In genomic region chr11:97827654-97828053, GRCm38 (mm10) we compare ENCODE assay signal across 32 mouse cellular contexts. TPM values are rescaled to one million over a fixed set of nuclear protein-coding genes. Genes with fewer than 3 reads are reported as not detected.
DNase-seq lines count a peak whose midpoint lies in the region; ATAC-seq and TF ChIP-seq lines count a peak whose summit lies in the region.
"Had no signal": no experiment of that assay in that cellular context is flagged by ENCODE, and none has a peak within 500 bp of the region (broad histone marks: within the 10 kb centered on the region; RNA-seq: fewer than 3 reads in every experiment).

No protein-coding gene starts in this region.

- intact Hi-C loops in heart, postnatal 10 days (cut with DNase I), result no loop called here

- H3K4me3 ChIP-seq in ES-Bruce4 (ENCODE audit: low read depth, low read length) (no peak overlapping the region), macrophage (ENCODE audit: inconsistent target) (no peak overlapping the region)
- no peak overlapping the region for H3K4me3 ChIP-seq in lung, postnatal 0 days (ENCODE audit: low read depth, low read length)
- H3K4me3 ChIP-seq in thymus, adult 2 months (ENCODE audit: control insufficient read depth, insufficient read depth, low read length), result no peak overlapping the region
- H3K4me3 ChIP-seq: embryonic facial prominence, embryonic 15.5 days; hindbrain, embryonic 13.5 days; left cerebral cortex, adult 2 months; limb, embryonic 15.5 days; liver, embryonic 15.5 days; midbrain, embryonic 15.5 days; myocyte; neural tube, embryonic 13.5 days; stomach, embryonic 15.5 days had no signal

- no peaks in the 10 kb centered on the region for H3K9me3 ChIP-seq in ES-Bruce4 (replicated peaks; ENCODE audit: control insufficient read depth, insufficient read depth, low read length, poor library complexity, severe bottlenecking)
- no peaks in the 10 kb centered on the region for H3K9me3 ChIP-seq in lung, postnatal 0 days (ENCODE audit: low read length)
- H3K9me3 ChIP-seq: embryonic facial prominence, embryonic 15.5 days; hindbrain, embryonic 13.5 days; limb, embryonic 15.5 days; liver, embryonic 15.5 days; midbrain, embryonic 15.5 days; neural tube, embryonic 13.5 days; stomach, embryonic 15.5 days had no signal

- WGBS in macrophage (ENCODE audit: missing documents), result 85% methylated on average over 5 of the region's 6 CpGs
- 87% methylated on average over 6 of the region's 6 CpGs for WGBS in lung, postnatal 0 days
- 96% methylated on average over 6 of the region's 6 CpGs for WGBS in thymus, adult 2 months

- peak; percentile 83 for DNase-seq in heart, adult 11 months
- no peak for DNase-seq in heart, postnatal 10 days
- peak; percentile 54 for DNase-seq in R1 (ENCODE audit: low read depth, low spot score)
- no peak for DNase-seq in lung, postnatal 0 days (ENCODE audit: low spot score)
- no peak for DNase-seq in thymus, adult 2 months
- DNase-seq: adrenal gland, postnatal 36 days; cerebellum, adult 8-10 months; heart, postnatal 36 days; kidney, adult 18-20 months; layer of hippocampus, adult 9-11 months; left cerebral cortex, postnatal 4 days; retina, postnatal 1 day had no signal

- H3K9ac ChIP-seq in ES-Bruce4 (ENCODE audit: low read depth, poor library complexity, severe bottlenecking), result no peak overlapping the region
- H3K9ac ChIP-seq in lung, postnatal 0 days (replicated peaks; ENCODE audit: low read depth), result no peak overlapping the region
- H3K9ac ChIP-seq: embryonic facial prominence, embryonic 15.5 days; hindbrain, embryonic 13.5 days; limb, embryonic 15.5 days; liver, embryonic 15.5 days; midbrain, embryonic 15.5 days; neural tube, embryonic 13.5 days; stomach, embryonic 15.5 days had no signal

- no peaks in the 10 kb centered on the region for H3K27me3 ChIP-seq in ES-Bruce4 (ENCODE audit: control insufficient read depth, insufficient read depth, low read length, poor library complexity, severe bottlenecking)
- no peaks in the 10 kb centered on the region for H3K27me3 ChIP-seq in lung, postnatal 0 days (replicated peaks; ENCODE audit: insufficient read depth, low read length)
- H3K27me3 ChIP-seq in thymus, adult 2 months (ENCODE audit: control insufficient read depth, insufficient read depth, low read length), result no peaks in the 10 kb centered on the region
- H3K27me3 ChIP-seq: embryonic facial prominence, embryonic 15.5 days; hindbrain, embryonic 13.5 days; limb, embryonic 15.5 days; liver, embryonic 15.5 days; midbrain, embryonic 15.5 days; neural tube, embryonic 13.5 days; stomach, embryonic 15.5 days had no signal

- peaks cover 32% of the 10 kb centered on the region for H3K4me1 ChIP-seq in ES-Bruce4 (ENCODE audit: control insufficient read depth, insufficient read depth, low read length)
- no peaks in the 10 kb centered on the region; the same call in none of the 2 replicates for H3K4me1 ChIP-seq in lung, postnatal 0 days (ENCODE audit: insufficient read depth, low read depth, low read length)
- peaks cover 49% of the 10 kb centered on the region for H3K4me1 ChIP-seq in thymus, adult 2 months (replicated peaks; ENCODE audit: control insufficient read depth, insufficient read depth, low read length)
- H3K4me1 ChIP-seq: limb, embryonic 15.5 days had no signal

- no peak for TF ChIP-seq CTCF in ES-Bruce4 (IDR thresholded peaks at IDR 0.05; ENCODE audit: low read depth, low read length)
- no peak for TF ChIP-seq CTCF in lung, postnatal 0 days (IDR thresholded peaks at IDR 0.05)
- TF ChIP-seq CTCF in thymus, adult 2 months (IDR thresholded peaks at IDR 0.05; ENCODE audit: borderline replicate concordance, control insufficient read depth, extremely low read depth, insufficient read depth, low read length, poor library complexity), result no peak

- TF ChIP-seq POLR2A in ES-Bruce4 (IDR thresholded peaks at IDR 0.05; ENCODE audit: insufficient read depth, low read length), result no peak
- TF ChIP-seq POLR2A in thymus, adult 2 months (IDR thresholded peaks at IDR 0.05; ENCODE audit: control insufficient read depth, extremely low read depth, insufficient read depth, low read length, poor library complexity), result no peak

- TF ChIP-seq EP300 in ES-Bruce4 (IDR thresholded peaks at IDR 0.05; ENCODE audit: insufficient read depth, low read depth, low read length), result no peak
- no peak for TF ChIP-seq EP300 in lung, postnatal 0 days (IDR thresholded peaks at IDR 0.05)

- H3K36me3 ChIP-seq in ES-Bruce4 (ENCODE audit: control insufficient read depth, insufficient read depth, low read length, poor library complexity, severe bottlenecking) (peaks cover 18% of the 10 kb centered on the region), macrophage (ENCODE audit: inconsistent target) (peaks cover 14% of the 10 kb centered on the region; the same call in 1 of the 2 replicates)
- H3K36me3 ChIP-seq in lung, postnatal 0 days (ENCODE audit: insufficient read depth, low read length), result peaks cover 43% of the 10 kb centered on the region
- no peaks in the 10 kb centered on the region; the same call in 1 of the 2 replicates for H3K36me3 ChIP-seq in thymus, adult 2 months (ENCODE audit: control insufficient read depth, insufficient read depth, low read length)

- H3K27ac ChIP-seq in ES-Bruce4 (ENCODE audit: insufficient read depth, low read length), result peak overlapping the region; percentile 74
- H3K27ac ChIP-seq in macrophage, result peak overlapping the region; percentile 100
- no peak overlapping the region for H3K27ac ChIP-seq in lung, postnatal 0 days (ENCODE audit: low read length)
- no peak overlapping the region for H3K27ac ChIP-seq in thymus, adult 2 months (ENCODE audit: control insufficient read depth, insufficient read depth, low read length)
- H3K27ac ChIP-seq: embryonic facial prominence, embryonic 15.5 days; hindbrain, embryonic 13.5 days; kidney, postnatal 0 days; left cerebral cortex, adult 2 months; limb, embryonic 15.5 days; liver, embryonic 15.5 days; midbrain, embryonic 15.5 days; neural tube, embryonic 13.5 days; stomach, embryonic 15.5 days had no signal

- H3K79me2 ChIP-seq in macrophage (ENCODE audit: inconsistent target), result peaks cover 82% of the 10 kb centered on the region

- ATAC-seq in lung, postnatal 0 days, result no peak
- ATAC-seq: forebrain, embryonic 16.5 days; inflammation-experienced regulatory T-cells, adult 6 months; midbrain, embryonic 15.5 days had no signal

- no peak overlapping the region for H3K4me2 ChIP-seq in lung, postnatal 0 days (replicated peaks; ENCODE audit: low read depth, low read length)
- H3K4me2 ChIP-seq: embryonic facial prominence, embryonic 15.5 days; hindbrain, embryonic 13.5 days; limb, embryonic 15.5 days; liver, embryonic 15.5 days; midbrain, embryonic 15.5 days; neural tube, embryonic 13.5 days; stomach, embryonic 15.5 days had no signal

RNA-seq across cellular contexts. Expression of gene B230217C12Rik, which starts 12.9 kb away (rescaled TPM):
- total RNA-seq in heart, postnatal 10 days (2021), result 1 to 10 TPM in 1 of 2 experiments, under 1 TPM in 1; 0.84 to 1.0 TPM
- polyA plus RNA-seq in ES-Bruce4 (2011; ENCODE audit: insufficient read depth, insufficient read length, low read depth, missing spikeins) (2.8 and 3.4 TPM in 2 replicates), macrophage (2018) (0.68 to 1.1 TPM (median 0.72 TPM) in 3 replicates)
- 1 to 10 TPM in 5 of 26 experiments, under 1 TPM in 9, not detected in 12; 0.37 to 2.5 (median 0.74) TPM for total RNA-seq in macrophage (2018; cell fraction: chromatin; rRNA removed)
- 1 to 10 TPM in 7 of 26 experiments, under 1 TPM in 19; 0.44 to 1.3 (median 0.86) TPM for total RNA-seq in macrophage (2018; cell fraction: cytosol; rRNA removed)
- 1 to 10 TPM in 6 of 26 experiments, under 1 TPM in 13, not detected in 7; 0.23 to 3.6 (median 0.78) TPM for total RNA-seq in macrophage (2018; cell fraction: nucleus; rRNA removed)
- 1.3 and 1.5 TPM in 2 replicates for polyA plus RNA-seq in lung, postnatal 0 days (2015; fragmentation: Nextera tagmentation; extraction: Ambion mirVana)
- 4.7 and 6.2 TPM in 2 replicates for polyA plus RNA-seq in thymus, adult 2 months (2012; rRNA removed)
- total RNA-seq: MEL had no signal

RNA-seq across cellular contexts. Expression of gene Lasp1, which starts 28.9 kb away (rescaled TPM):
- total RNA-seq in heart, postnatal 10 days (2021), result 10 to 100 TPM; 74.9 to 76.4 TPM
- polyA plus RNA-seq in ES-Bruce4 (2011; ENCODE audit: insufficient read depth, insufficient read length, low read depth, missing spikeins) (228 and 231 TPM in 2 replicates), macrophage (2018) (151 to 499 TPM (median 254 TPM) in 3 replicates)
- 100 to 1,000 TPM in 24 of 26 experiments, 10 to 100 TPM in 2; 72.2 to 414 (median 208) TPM for total RNA-seq in macrophage (2018; cell fraction: chromatin; rRNA removed)
- total RNA-seq in macrophage (2018; cell fraction: cytosol; rRNA removed), result 100 to 1,000 TPM; 171 to 234 (median 210) TPM
- 100 to 1,000 TPM in 25 of 26 experiments, 10 to 100 TPM in 1; 82.4 to 238 (median 191) TPM for total RNA-seq in macrophage (2018; cell fraction: nucleus; rRNA removed)
- polyA plus RNA-seq in lung, postnatal 0 days (2015; fragmentation: Nextera tagmentation; extraction: Ambion mirVana), result 96.4 and 107 TPM in 2 replicates
- 167 and 178 TPM in 2 replicates for polyA plus RNA-seq in thymus, adult 2 months (2012; rRNA removed)

RNA-seq across cellular contexts. Expression of gene Rpl23, which starts 45.4 kb away (rescaled TPM):
- total RNA-seq in heart, postnatal 10 days (2021), result 100 to 1,000 TPM; 677 to 703 TPM
- polyA plus RNA-seq in ES-Bruce4 (2011; ENCODE audit: insufficient read depth, insufficient read length, low read depth, missing spikeins) (777 and 842 TPM in 2 replicates), macrophage (2018) (992 to 1,238 TPM (median 1,231 TPM) in 3 replicates)
- 100 to 1,000 TPM; 108 to 477 (median 140) TPM for total RNA-seq in macrophage (2018; cell fraction: chromatin; rRNA removed)
- total RNA-seq in macrophage (2018; cell fraction: cytosol; rRNA removed), result 1,000 to 10,000 TPM in 6 of 26 experiments, 100 to 1,000 TPM in 20; 449 to 1,138 (median 724) TPM
- total RNA-seq in macrophage (2018; cell fraction: nucleus; rRNA removed), result 100 to 1,000 TPM; 131 to 371 (median 177) TPM
- polyA plus RNA-seq in lung, postnatal 0 days (2015; fragmentation: Nextera tagmentation; extraction: Ambion mirVana), result 464 and 478 TPM in 2 replicates
- polyA plus RNA-seq in thymus, adult 2 months (2012; rRNA removed), result 140 and 154 TPM in 2 replicates

RNA-seq across cellular contexts. Expression of gene 1700001P01Rik, which starts 51.9 kb away (rescaled TPM):
- not detected for total RNA-seq in heart, postnatal 10 days (2021)
- 0.99 TPM in 1 of 2 replicates, not detected in the other for polyA plus RNA-seq in ES-Bruce4 (2011; ENCODE audit: insufficient read depth, insufficient read length, low read depth, missing spikeins)
- total RNA-seq in macrophage (2018; cell fraction: chromatin; rRNA removed), result 1 to 10 TPM in 8 of 26 experiments, not detected in 18; 1.5 to 2.2 (median 2.0) TPM
- not detected for total RNA-seq in macrophage (2018; cell fraction: cytosol; rRNA removed)
- total RNA-seq in macrophage (2018; cell fraction: nucleus; rRNA removed), result 1 to 10 TPM in 3 of 26 experiments, not detected in 23; 1.2 to 1.8 (median 1.4) TPM
- not detected in 3 replicates for polyA plus RNA-seq in macrophage (2018)
- polyA plus RNA-seq in lung, postnatal 0 days (2015; fragmentation: Nextera tagmentation; extraction: Ambion mirVana), result not detected in 2 replicates
- 0.38 and 0.50 TPM in 2 replicates for polyA plus RNA-seq in thymus, adult 2 months (2012; rRNA removed)
- total RNA-seq: adrenal gland, postnatal 36 days; gastrocnemius, postnatal 36 days; heart, adult 8-10 months; heart, postnatal 36 days had no signal
- polyA plus RNA-seq: heart, embryonic 14.5 days; kidney, postnatal 0 days; large intestine, adult 2 months; liver, embryonic 15.5 days; thymus, postnatal 0 days had no signal

RNA-seq across cellular contexts. Expression of gene Fbxo47, which starts 56.3 kb away (rescaled TPM):
- under 1 TPM; 0.55 to 0.69 TPM for total RNA-seq in heart, postnatal 10 days (2021)
- polyA plus RNA-seq in ES-Bruce4 (2011; ENCODE audit: insufficient read depth, insufficient read length, low read depth, missing spikeins) (2.5 and 2.8 TPM in 2 replicates), macrophage (2018) (0.14 to 0.69 TPM (median 0.51 TPM) in 3 replicates)
- total RNA-seq in macrophage (2018; cell fraction: chromatin; rRNA removed), result 1 to 10 TPM in 1 of 26 experiments, under 1 TPM in 9, not detected in 16; 0.33 to 1.4 (median 0.46) TPM
- under 1 TPM; 0.38 to 0.92 (median 0.59) TPM for total RNA-seq in macrophage (2018; cell fraction: cytosol; rRNA removed)
- 1 to 10 TPM in 2 of 26 experiments, under 1 TPM in 14, not detected in 10; 0.18 to 1.9 (median 0.54) TPM for total RNA-seq in macrophage (2018; cell fraction: nucleus; rRNA removed)
- polyA plus RNA-seq in lung, postnatal 0 days (2015; fragmentation: Nextera tagmentation; extraction: Ambion mirVana), result 0.08 and 0.29 TPM in 2 replicates
- polyA plus RNA-seq in thymus, adult 2 months (2012; rRNA removed), result 0.19 and 0.28 TPM in 2 replicates
- total RNA-seq: gastrocnemius, postnatal 36 days had no signal

Comparison
In these comparisons a context has a peak if more than half of its experiments do, and no peak if none do; other contexts are left out.
1. DNase-seq: peak in heart, adult 11 months (single experiment) and R1 (single experiment); none in heart, postnatal 10 days (0 of 2), lung, postnatal 0 days (single experiment) and thymus, adult 2 months (single experiment).
2. H3K27ac ChIP-seq: peak in ES-Bruce4 (single experiment) and macrophage (single experiment); none in lung, postnatal 0 days (single experiment) and thymus, adult 2 months (single experiment).